Mouse (Mus musculus): ENCODE results near the gene Olfr796. TPM values are rescaled to one million over a fixed set of nuclear protein-coding genes. Genes with fewer than 3 reads are reported as not detected.

Olfr796 gene
- not detected in 2 replicates for polyA plus RNA-seq (2014; fragmentation: Nextera tagmentation; extraction: Ambion mirVana)

DNA sequence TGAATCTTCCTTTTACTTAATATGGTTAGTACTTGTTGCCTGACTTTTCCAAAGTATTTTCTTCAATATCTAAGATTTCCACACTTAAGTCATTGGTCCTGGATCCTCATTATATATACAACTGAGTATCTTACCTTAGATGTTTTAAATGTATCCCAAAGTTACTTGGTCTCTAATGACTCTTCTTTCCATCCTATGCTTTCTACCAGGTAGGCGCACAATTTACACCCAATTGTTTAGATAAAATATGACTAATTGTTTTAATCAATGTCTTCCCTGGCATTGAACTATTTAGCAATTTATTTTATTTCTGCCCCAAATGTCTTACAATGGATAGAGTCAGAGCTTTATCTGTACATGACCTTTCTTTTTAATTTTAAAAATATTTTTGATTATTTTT is at the start of gene Olfr796:
Gene Olfr796 (minus strand): TSS at position 101 of the 400 bp plus-strand sequence.
- Histone ChIP-seq H3K4me1 (ENCODE audit: control insufficient read depth in 2 of 2, insufficient read depth in 2 of 2, low read length in 2 of 2) (no peaks in the 10 kb centered on the region), H3K9me3 (ENCODE audit: control insufficient read depth, low read length) (no peaks in the 10 kb centered on the region), H3K4me3 (ENCODE audit: control insufficient read depth in 1 of 2, insufficient read depth in 1 of 2, low read depth in 1 of 2, low read length in 2 of 2) (no peak within 1 kb of the TSS), H3K27ac (replicated peaks in 1 of 2; ENCODE audit: control insufficient read depth in 1 of 2, insufficient read depth in 1 of 2, low read depth in 2 of 2, low read length in 2 of 2) (no peak within 1 kb of the TSS), H3K9ac (ENCODE audit: low read length) (no peak within 1 kb of the TSS), H3K27me3 (ENCODE audit: control insufficient read depth, insufficient read depth, low read length) (no peaks in the 10 kb centered on the region), H3K4me2 (ENCODE audit: low read length) (no peak within 1 kb of the TSS), H3K36me3 (ENCODE audit: control insufficient read depth, insufficient read depth, low read length) (no peaks in the 10 kb centered on the region)
- 94% methylated on average over 1 of the region's 1 CpGs for WGBS
- no peak for ATAC-seq (ENCODE audit: insufficient number of reproducible peaks, insufficient read depth, low FRiP score, low read depth)

DNA sequence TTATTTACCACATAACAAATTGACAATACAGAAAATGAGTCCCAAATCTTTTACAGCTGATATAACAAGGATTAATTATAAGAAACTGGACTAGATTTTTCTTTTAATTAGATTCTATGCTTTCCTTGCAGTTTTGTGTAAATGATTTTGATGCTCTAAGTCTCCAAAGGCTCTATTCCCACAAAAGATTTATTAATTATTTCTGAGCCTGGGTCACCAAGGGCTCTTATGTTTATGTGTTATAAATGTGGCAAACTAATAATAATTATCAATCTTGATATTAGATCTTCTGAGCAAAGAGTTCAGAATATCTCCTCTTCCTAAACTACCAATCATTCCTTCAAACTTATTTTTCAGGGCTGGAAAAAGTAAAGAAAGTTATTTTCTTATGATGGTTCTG is 45.0 kb upstream of the Olfr796 start, which contains the start of gene Olfr800:
Gene Olfr800 (plus strand): TSS at position 301 of the 400 bp plus-strand sequence.
- H3K9me3 ChIP-seq (ENCODE audit: control insufficient read depth, low read length): no peaks in the 10 kb centered on the region
- ATAC-seq (ENCODE audit: insufficient number of reproducible peaks, insufficient read depth, low FRiP score, low read depth): no peak
- no peaks in the 10 kb centered on the region for H3K36me3 ChIP-seq (ENCODE audit: control insufficient read depth, insufficient read depth, low read length)
- no peak within 1 kb of the TSS for H3K4me3 ChIP-seq (ENCODE audit: control insufficient read depth in 1 of 2, insufficient read depth in 1 of 2, low read depth in 1 of 2, low read length in 2 of 2)
- H3K27ac ChIP-seq (replicated peaks in 1 of 2; ENCODE audit: control insufficient read depth in 1 of 2, insufficient read depth in 1 of 2, low read depth in 2 of 2, low read length in 2 of 2): no peak within 1 kb of the TSS
- H3K9ac ChIP-seq (ENCODE audit: low read length): no peak within 1 kb of the TSS
- H3K27me3 ChIP-seq (ENCODE audit: control insufficient read depth, insufficient read depth, low read length): no peaks in the 10 kb centered on the region
- no peak within 1 kb of the TSS for H3K4me2 ChIP-seq (ENCODE audit: low read length)
- no peaks in the 10 kb centered on the region for H3K4me1 ChIP-seq (ENCODE audit: control insufficient read depth in 2 of 2, insufficient read depth in 2 of 2, low read length in 2 of 2)

DNA sequence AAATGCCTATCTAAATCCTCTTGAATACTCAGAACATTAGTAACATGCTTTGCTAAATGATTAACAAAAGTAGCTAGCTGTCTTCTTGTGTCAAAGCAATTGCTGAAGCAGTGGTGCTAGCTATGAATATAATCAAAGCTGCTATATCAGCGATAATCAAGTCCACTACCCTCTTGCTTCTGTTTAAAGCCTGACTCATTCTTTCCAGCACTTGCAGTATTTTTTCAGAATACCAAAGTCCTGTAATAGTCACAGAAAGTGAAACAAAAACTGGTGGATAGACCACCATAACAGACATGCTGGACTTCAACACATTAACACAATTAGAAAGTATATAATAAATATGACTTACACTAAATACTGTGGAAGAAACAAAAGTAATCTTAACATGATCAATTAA is 39.4 kb upstream of the Olfr796 start:
- no peaks in the 10 kb centered on the region for H3K4me1 ChIP-seq (ENCODE audit: control insufficient read depth in 2 of 2, insufficient read depth in 2 of 2, low read length in 2 of 2)

DNA sequence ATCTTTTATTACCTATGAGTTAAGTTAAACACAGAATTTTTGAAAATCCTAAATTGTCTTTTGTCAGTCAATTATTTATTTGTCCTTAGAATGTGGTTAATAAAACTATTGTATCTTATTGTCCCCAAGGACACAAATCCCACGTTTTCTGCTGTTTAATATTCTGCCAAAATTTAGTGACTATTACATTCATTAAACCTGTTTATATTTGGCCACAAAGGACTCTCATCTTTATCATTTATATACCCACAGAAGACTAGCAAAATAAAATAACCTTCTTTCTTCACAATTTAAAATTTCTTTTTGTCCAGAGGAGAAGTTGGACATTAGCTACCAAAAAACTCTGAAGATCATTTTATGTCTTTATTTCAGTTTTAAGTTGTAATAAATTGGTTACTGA is 24.8 kb upstream of the Olfr796 start, which contains the start of gene Olfr799:
Gene Olfr799 (plus strand): TSS at position 301 of the 400 bp plus-strand sequence.
- no peaks in the 10 kb centered on the region for H3K27me3 ChIP-seq (ENCODE audit: control insufficient read depth, insufficient read depth, low read length)
- H3K4me1 ChIP-seq (ENCODE audit: control insufficient read depth in 2 of 2, insufficient read depth in 2 of 2, low read length in 2 of 2): no peaks in the 10 kb centered on the region
- no peak within 1 kb of the TSS for H3K4me3 ChIP-seq (ENCODE audit: control insufficient read depth in 1 of 2, insufficient read depth in 1 of 2, low read depth in 1 of 2, low read length in 2 of 2)
- no peak within 1 kb of the TSS for H3K4me2 ChIP-seq (ENCODE audit: low read length)
- H3K9ac ChIP-seq (ENCODE audit: low read length): no peak within 1 kb of the TSS
- no peak within 1 kb of the TSS for H3K27ac ChIP-seq (replicated peaks in 1 of 2; ENCODE audit: control insufficient read depth in 1 of 2, insufficient read depth in 1 of 2, low read depth in 2 of 2, low read length in 2 of 2)
- ATAC-seq (ENCODE audit: insufficient number of reproducible peaks, insufficient read depth, low FRiP score, low read depth): no peak
- H3K36me3 ChIP-seq (ENCODE audit: control insufficient read depth, insufficient read depth, low read length): no peaks in the 10 kb centered on the region
- WGBS: 17% methylated on average over 1 of the region's 1 CpGs
- no peaks in the 10 kb centered on the region for H3K9me3 ChIP-seq (ENCODE audit: control insufficient read depth, low read length)

More for the DNA sequence above, 39.4 kb upstream of the Olfr796 start:
- whole genome bisulfite sequencing: 59% methylated on average over 1 of the region's 1 CpGs
- Histone ChIP-seq H3K4me3 (ENCODE audit: control insufficient read depth in 1 of 2, insufficient read depth in 1 of 2, low read depth in 1 of 2, low read length in 2 of 2) (no peak overlapping the region), H3K27ac (replicated peaks in 1 of 2; ENCODE audit: control insufficient read depth in 1 of 2, insufficient read depth in 1 of 2, low read depth in 2 of 2, low read length in 2 of 2) (no peak overlapping the region), H3K9me3 (ENCODE audit: control insufficient read depth, low read length) (no peaks in the 10 kb centered on the region), H3K27me3 (ENCODE audit: control insufficient read depth, insufficient read depth, low read length) (no peaks in the 10 kb centered on the region), H3K4me2 (ENCODE audit: low read length) (no peak overlapping the region), H3K36me3 (ENCODE audit: control insufficient read depth, insufficient read depth, low read length) (no peaks in the 10 kb centered on the region), H3K9ac (ENCODE audit: low read length) (no peak overlapping the region)
- ATAC-seq (ENCODE audit: insufficient number of reproducible peaks, insufficient read depth, low FRiP score, low read depth): no peak

DNA sequence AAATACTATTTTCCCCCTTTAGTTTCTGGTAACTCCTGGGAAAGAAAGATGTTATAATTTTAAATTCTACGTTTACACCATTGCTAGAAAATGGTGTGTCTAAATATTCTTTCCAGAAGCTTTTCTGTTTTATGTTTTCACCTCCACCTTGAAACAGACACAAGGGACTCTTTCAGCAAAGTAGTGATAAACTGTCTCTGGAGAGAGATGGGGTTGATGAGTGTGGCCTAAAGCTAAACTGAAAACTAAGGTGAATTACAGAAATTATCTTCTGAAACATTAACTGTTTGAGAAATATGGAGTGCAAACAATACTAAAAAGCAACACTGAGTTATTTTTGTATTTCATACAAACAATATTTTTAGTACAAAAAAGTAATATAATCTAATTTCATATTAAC is 15.5 kb upstream of the Olfr796 start, which contains the start of gene Olfr798:
Gene Olfr798 (minus strand): TSS at position 101 of the 400 bp plus-strand sequence.
- Histone ChIP-seq H3K36me3 (ENCODE audit: control insufficient read depth, insufficient read depth, low read length) (no peaks in the 10 kb centered on the region), H3K4me2 (ENCODE audit: low read length) (no peak within 1 kb of the TSS), H3K9ac (ENCODE audit: low read length) (no peak within 1 kb of the TSS), H3K4me1 (ENCODE audit: control insufficient read depth in 2 of 2, insufficient read depth in 2 of 2, low read length in 2 of 2) (no peaks in the 10 kb centered on the region), H3K9me3 (ENCODE audit: control insufficient read depth, low read length) (no peaks in the 10 kb centered on the region), H3K27me3 (ENCODE audit: control insufficient read depth, insufficient read depth, low read length) (no peaks in the 10 kb centered on the region), H3K4me3 (ENCODE audit: control insufficient read depth in 1 of 2, insufficient read depth in 1 of 2, low read depth in 1 of 2, low read length in 2 of 2) (no peak within 1 kb of the TSS), H3K27ac (replicated peaks in 1 of 2; ENCODE audit: control insufficient read depth in 1 of 2, insufficient read depth in 1 of 2, low read depth in 2 of 2, low read length in 2 of 2) (no peak within 1 kb of the TSS)
- ATAC-seq (ENCODE audit: insufficient number of reproducible peaks, insufficient read depth, low FRiP score, low read depth): no peak
- WGBS: 68% methylated on average over 1 of the region's 1 CpGs

DNA sequence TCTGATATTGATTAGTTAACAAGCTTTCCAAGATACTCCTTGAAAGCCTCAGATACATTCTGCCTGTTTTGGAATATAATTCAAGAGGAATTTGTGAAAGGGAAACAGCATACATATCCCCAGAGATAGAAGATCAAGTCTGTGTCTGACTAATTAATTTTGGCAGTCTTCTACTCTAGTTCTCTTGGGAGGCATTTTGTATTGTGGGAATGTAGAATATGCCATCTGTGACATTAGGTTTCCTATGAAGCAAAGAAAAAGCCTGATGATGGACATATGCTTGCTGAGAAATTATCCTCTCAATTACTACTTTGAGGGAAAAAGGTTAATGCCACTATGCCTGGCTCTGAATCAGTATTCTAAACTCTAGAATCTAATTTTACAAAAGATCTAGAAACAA is 10.9 kb upstream of the Olfr796 start:
- Histone ChIP-seq H3K36me3 (ENCODE audit: control insufficient read depth, insufficient read depth, low read length) (no peaks in the 10 kb centered on the region), H3K4me2 (ENCODE audit: low read length) (no peak overlapping the region), H3K4me1 (ENCODE audit: control insufficient read depth in 2 of 2, insufficient read depth in 2 of 2, low read length in 2 of 2) (no peaks in the 10 kb centered on the region), H3K27me3 (ENCODE audit: control insufficient read depth, insufficient read depth, low read length) (no peaks in the 10 kb centered on the region), H3K9ac (ENCODE audit: low read length) (no peak overlapping the region), H3K4me3 (ENCODE audit: control insufficient read depth in 1 of 2, insufficient read depth in 1 of 2, low read depth in 1 of 2, low read length in 2 of 2) (no peak overlapping the region), H3K9me3 (ENCODE audit: control insufficient read depth, low read length) (no peaks in the 10 kb centered on the region), H3K27ac (replicated peaks in 1 of 2; ENCODE audit: control insufficient read depth in 1 of 2, insufficient read depth in 1 of 2, low read depth in 2 of 2, low read length in 2 of 2) (no peak overlapping the region)
- no peak for ATAC-seq (ENCODE audit: insufficient number of reproducible peaks, insufficient read depth, low FRiP score, low read depth)

DNA sequence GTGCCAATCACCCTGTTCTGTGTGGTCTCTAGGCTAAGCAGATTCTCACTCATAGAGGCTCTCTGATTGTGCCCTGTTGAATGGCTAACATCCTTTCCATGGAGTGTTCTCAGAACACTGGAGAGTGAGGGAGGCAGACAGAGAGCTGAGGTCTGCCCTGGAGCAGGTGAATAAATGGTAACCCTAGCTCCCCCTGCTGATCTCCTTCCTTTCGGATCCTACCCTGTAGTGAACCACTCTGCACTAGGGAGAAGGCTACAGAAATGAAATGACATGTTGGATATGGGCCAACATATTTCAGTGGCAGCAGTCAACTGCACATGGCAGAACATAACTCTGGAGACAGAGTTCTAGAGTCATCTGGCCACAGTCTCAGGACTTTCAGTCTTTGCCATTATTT is 9.4 kb upstream of the Olfr796 start:
- Histone ChIP-seq H3K4me3 (ENCODE audit: control insufficient read depth in 1 of 2, insufficient read depth in 1 of 2, low read depth in 1 of 2, low read length in 2 of 2) (no peak overlapping the region), H3K4me2 (ENCODE audit: low read length) (no peak overlapping the region), H3K27me3 (ENCODE audit: control insufficient read depth, insufficient read depth, low read length) (no peaks in the 10 kb centered on the region), H3K4me1 (ENCODE audit: control insufficient read depth in 2 of 2, insufficient read depth in 2 of 2, low read length in 2 of 2) (no peaks in the 10 kb centered on the region), H3K9me3 (ENCODE audit: control insufficient read depth, low read length) (no peaks in the 10 kb centered on the region), H3K9ac (ENCODE audit: low read length) (no peak overlapping the region), H3K36me3 (ENCODE audit: control insufficient read depth, insufficient read depth, low read length) (no peaks in the 10 kb centered on the region), H3K27ac (replicated peaks in 1 of 2; ENCODE audit: control insufficient read depth in 1 of 2, insufficient read depth in 1 of 2, low read depth in 2 of 2, low read length in 2 of 2) (no peak overlapping the region)
- WGBS: 9% methylated on average over 1 of the region's 1 CpGs
- no peak for ATAC-seq (ENCODE audit: insufficient number of reproducible peaks, insufficient read depth, low FRiP score, low read depth)

DNA sequence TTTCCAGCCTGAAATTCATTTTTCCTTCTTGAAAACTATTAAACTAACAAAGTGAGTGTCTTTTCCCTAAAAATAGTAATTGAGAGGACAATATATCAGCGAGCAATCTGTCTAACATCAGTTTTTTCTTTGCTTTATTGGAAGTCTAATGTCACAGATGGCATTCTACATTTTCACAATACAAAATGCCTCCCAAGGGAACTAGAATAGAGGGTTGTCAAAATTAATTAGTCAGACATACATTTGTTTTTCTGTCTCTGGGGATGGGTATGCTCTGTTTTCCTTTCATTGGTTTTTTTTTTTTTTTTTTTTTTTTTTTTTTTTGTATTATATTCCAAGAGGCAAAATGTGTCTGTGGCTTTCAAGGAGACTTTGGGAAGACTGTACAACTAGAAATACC is 35.3 kb downstream of the Olfr796 start:
- no peak overlapping the region for H3K27ac ChIP-seq (replicated peaks in 1 of 2; ENCODE audit: control insufficient read depth in 1 of 2, insufficient read depth in 1 of 2, low read depth in 2 of 2, low read length in 2 of 2)
- 71% methylated on average over 1 of the region's 1 CpGs for WGBS
- H3K4me1 ChIP-seq (ENCODE audit: control insufficient read depth in 2 of 2, insufficient read depth in 2 of 2, low read length in 2 of 2): no peaks in the 10 kb centered on the region
- no peaks in the 10 kb centered on the region for H3K36me3 ChIP-seq (ENCODE audit: control insufficient read depth, insufficient read depth, low read length)
- H3K9me3 ChIP-seq (ENCODE audit: control insufficient read depth, low read length): no peaks in the 10 kb centered on the region
- ATAC-seq (ENCODE audit: insufficient number of reproducible peaks, insufficient read depth, low FRiP score, low read depth): no peak
- H3K4me2 ChIP-seq (ENCODE audit: low read length): no peak overlapping the region
- no peak overlapping the region for H3K9ac ChIP-seq (ENCODE audit: low read length)
- H3K4me3 ChIP-seq (ENCODE audit: control insufficient read depth in 1 of 2, insufficient read depth in 1 of 2, low read depth in 1 of 2, low read length in 2 of 2): no peak overlapping the region
- H3K27me3 ChIP-seq (ENCODE audit: control insufficient read depth, insufficient read depth, low read length): no peaks in the 10 kb centered on the region

Measured in heart, embryonic 14.5 days (tissue).